Mouse (Mus musculus) splenic B cell, adult 2 months (primary cell): ENCODE measurements around the gene Mmp24.

ENCODE experiments used
- DNase-seq: peaks from one replicate; pipeline ENCODE4 v3.0.0-alpha.2; 2011; ENCODE audit warnings: low read depth, low spot score
- H3K27me3 ChIP-seq: 2 replicates; pipeline ENCODE4 v1.6.1; 2012; ENCODE audit warnings: mild to moderate bottlenecking, low read length, moderate library complexity, mixed read lengths; ENCODE audit not compliant: control insufficient read depth, poor library complexity, insufficient read depth, severe bottlenecking
- H3K36me3 ChIP-seq: 2 replicates; pipeline ENCODE4 v1.6.1; 2012; ENCODE audit warnings: mild to moderate bottlenecking, low read length, moderate library complexity, mixed read lengths; ENCODE audit not compliant: control insufficient read depth, poor library complexity, insufficient read depth, severe bottlenecking

The Mmp24 gene

GRCm38 (mm10) chr2:155787949-155788931 lies 13.1 kb downstream of the Mmp24 start:
- DNase-seq = no peak
- Histone ChIP-seq H3K27me3 (no peaks in the 10 kb centered on the region), H3K36me3 (no peaks in the 10 kb centered on the region)

GRCm38 (mm10) chr2:155792899-155793298 lies 17.8 kb downstream of the Mmp24 start:
- Histone ChIP-seq H3K36me3 (no peaks in the 10 kb centered on the region), H3K27me3 (no peaks in the 10 kb centered on the region)
- DNase-seq = peak; percentile 11

GRCm38 (mm10) chr2:155794674-155795445 lies 19.7 kb downstream of the Mmp24 start:
- no peaks in the 10 kb centered on the region for H3K27me3 ChIP-seq
- no peak for DNase-seq
- no peaks in the 10 kb centered on the region for H3K36me3 ChIP-seq

GRCm38 (mm10) chr2:155798613-155799012 lies 23.5 kb downstream of the Mmp24 start:
- DNase-seq = no peak
- no peaks in the 10 kb centered on the region for H3K36me3 ChIP-seq
- no peaks in the 10 kb centered on the region for H3K27me3 ChIP-seq

- peak; percentile 49 for DNase-seq
- Histone ChIP-seq H3K27me3 (peaks cover 1% of the 10 kb centered on the region; the same call in 1 of the 2 replicates), H3K36me3 (no peaks in the 10 kb centered on the region)
These were observed 27.6 kb downstream of the Mmp24 start for GRCm38 (mm10) chr2:155802761-155803160.

GRCm38 (mm10) chr2:155804053-155804452 lies 28.9 kb downstream of the Mmp24 start:
- Histone ChIP-seq H3K36me3 (no peaks in the 10 kb centered on the region), H3K27me3 (peaks cover 1% of the 10 kb centered on the region; the same call in 1 of the 2 replicates)
- no peak for DNase-seq

- no peak for DNase-seq
- peaks cover 1% of the 10 kb centered on the region; the same call in 1 of the 2 replicates for H3K27me3 ChIP-seq
- no peaks in the 10 kb centered on the region for H3K36me3 ChIP-seq
These were observed 30.2 kb downstream of the Mmp24 start for GRCm38 (mm10) chr2:155805231-155805924.

GRCm38 (mm10) chr2:155805925-155806255 lies 30.7 kb downstream of the Mmp24 start:
- H3K27me3 ChIP-seq = peaks cover 1% of the 10 kb centered on the region; the same call in 1 of the 2 replicates
- no peaks in the 10 kb centered on the region for H3K36me3 ChIP-seq
- no peak for DNase-seq

- H3K36me3 ChIP-seq = no peaks in the 10 kb centered on the region
- H3K27me3 ChIP-seq = peaks cover 1% of the 10 kb centered on the region; the same call in 1 of the 2 replicates
- no peak for DNase-seq
These were observed 31.4 kb downstream of the Mmp24 start for GRCm38 (mm10) chr2:155806548-155806947.

GRCm38 (mm10) chr2:155807408-155807807 lies 32.3 kb downstream of the Mmp24 start:
- no peak for DNase-seq
- Histone ChIP-seq H3K27me3 (peaks cover 1% of the 10 kb centered on the region; the same call in 1 of the 2 replicates), H3K36me3 (no peaks in the 10 kb centered on the region)

GRCm38 (mm10) chr2:155809620-155810019 lies 34.5 kb downstream of the Mmp24 start:
- Histone ChIP-seq H3K36me3 (no peaks in the 10 kb centered on the region), H3K27me3 (peaks cover 1% of the 10 kb centered on the region; the same call in 1 of the 2 replicates)
- DNase-seq = no peak

- H3K27me3 ChIP-seq = no peaks in the 10 kb centered on the region; the same call in 1 of the 2 replicates
These were observed 36.8 kb downstream of the Mmp24 start for GRCm38 (mm10) chr2:155811821-155812396.

GRCm38 (mm10) chr2:155812637-155813036 lies 37.5 kb downstream of the Mmp24 start:
- DNase-seq = no peak
- Histone ChIP-seq H3K36me3 (no peaks in the 10 kb centered on the region), H3K27me3 (no peaks in the 10 kb centered on the region; the same call in 1 of the 2 replicates)

More at GRCm38 (mm10) chr2:155811821-155812396, 36.8 kb downstream of the Mmp24 start:
- DNase-seq = peak; percentile 84
- H3K36me3 ChIP-seq = no peaks in the 10 kb centered on the region

GRCm38 (mm10) chr2:155814829-155815228 lies 39.7 kb downstream of the Mmp24 start:
- peak; percentile 48 for DNase-seq
- Histone ChIP-seq H3K27me3 (no peaks in the 10 kb centered on the region; the same call in 1 of the 2 replicates), H3K36me3 (peaks cover 3% of the 10 kb centered on the region; the same call in 1 of the 2 replicates)
